9 mouse cellular contexts compared by ENCODE assay signal in the genomic region with DNA sequence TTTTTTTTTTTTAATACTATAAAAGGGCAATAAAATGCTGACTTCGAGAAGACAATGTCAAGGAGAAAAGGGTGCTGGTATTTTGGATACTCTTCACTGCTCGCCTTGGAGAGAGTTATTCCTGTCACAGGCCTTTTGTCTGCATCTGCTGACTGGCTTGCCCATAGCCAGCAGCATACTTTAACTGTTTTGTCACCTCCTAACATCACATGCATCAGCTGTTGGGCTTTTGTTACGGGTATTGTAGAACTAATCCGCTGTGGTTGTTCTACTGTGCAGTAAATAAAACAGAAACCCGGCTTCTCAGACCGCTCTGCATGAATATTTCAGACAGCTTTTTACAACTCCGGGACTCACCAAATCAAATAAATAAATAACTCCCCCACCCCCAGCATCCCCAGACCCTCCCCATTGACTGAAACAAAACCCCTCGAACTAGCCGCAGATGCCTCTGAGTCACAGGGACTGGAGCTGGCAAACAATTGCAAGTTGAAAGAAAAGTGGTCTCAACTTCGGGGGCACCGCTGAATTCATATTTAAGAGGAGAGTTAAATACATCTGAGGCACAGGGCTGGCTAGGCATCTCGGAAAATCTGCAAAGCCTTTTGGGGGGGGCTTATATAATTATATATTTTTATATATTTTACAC. TPM values are rescaled to one million over a fixed set of nuclear protein-coding genes. Genes with fewer than 3 reads are reported as not detected.
DNase-seq lines count a peak whose midpoint lies in the region; ATAC-seq and TF ChIP-seq lines count a peak whose summit lies in the region.
"Had no signal": no experiment of that assay in that cellular context is flagged by ENCODE, and none has a peak within 500 bp of the region (broad histone marks: within the 10 kb centered on the region; RNA-seq: fewer than 3 reads in every experiment).

No protein-coding gene starts in this region.

- H3K27ac ChIP-seq in lung, embryonic 14.5 days (ENCODE audit: low read depth) = no peak overlapping the region
- H3K27ac ChIP-seq in hindbrain, postnatal 0 days = no peak overlapping the region
- H3K27ac ChIP-seq: lung, embryonic 15.5 days had no signal

- 31% methylated on average over 12 of the region's 12 CpGs for WGBS in lung, embryonic 14.5 days
- 18% methylated on average over 12 of the region's 12 CpGs for WGBS in hindbrain, postnatal 0 days

- H3K36me3 ChIP-seq in lung, embryonic 14.5 days (ENCODE audit: insufficient read depth) = no peaks in the 10 kb centered on the region
- H3K36me3 ChIP-seq in hindbrain, postnatal 0 days (ENCODE audit: insufficient read depth, low read length) = no peaks in the 10 kb centered on the region
- H3K36me3 ChIP-seq: lung, embryonic 15.5 days had no signal

- no peak overlapping the region for H3K9ac ChIP-seq in lung, embryonic 14.5 days
- no peak overlapping the region for H3K9ac ChIP-seq in hindbrain, postnatal 0 days (replicated peaks; ENCODE audit: low read length)
- H3K9ac ChIP-seq: lung, embryonic 15.5 days had no signal

- H3K27me3 ChIP-seq in lung, embryonic 14.5 days (ENCODE audit: insufficient read depth, low read length) = no peaks in the 10 kb centered on the region
- no peaks in the 10 kb centered on the region for H3K27me3 ChIP-seq in hindbrain, postnatal 0 days (ENCODE audit: insufficient read depth, low read length)

- H3K4me3 ChIP-seq in lung, embryonic 14.5 days (ENCODE audit: low read depth, low read length) = no peak overlapping the region
- H3K4me3 ChIP-seq in hindbrain, postnatal 0 days (ENCODE audit: low read length) = no peak overlapping the region
- H3K4me3 ChIP-seq: lung, embryonic 15.5 days had no signal

- TF ChIP-seq CTCF in lung, embryonic 14.5 days (IDR thresholded peaks at IDR 0.05; ENCODE audit: low read depth) = no peak
- no peak for TF ChIP-seq CTCF in hindbrain, postnatal 0 days (IDR thresholded peaks at IDR 0.05; ENCODE audit: low read depth)

- no peak for ATAC-seq in lung, embryonic 14.5 days (ENCODE audit: insufficient read depth)
- 0 out of 2 replicates have a peak, but pooled peaks have one; percentile 24 for ATAC-seq in hindbrain, postnatal 0 days

- DNase-seq in lung, embryonic 14.5 days = peak; percentile 45
- no peak for DNase-seq in lung, postnatal 10 days
- peak; percentile 35 to 37 for DNase-seq in heart, adult 9 months (ENCODE audit: low spot score in 2 of 2)
- DNase-seq in hindbrain, postnatal 0 days (ENCODE audit: low spot score) = no peak
- peak; percentile 52 for DNase-seq in retina, embryonic 14.5 days (ENCODE audit: low spot score)
- no peak for DNase-seq in layer of hippocampus, adult 11-12 months (ENCODE audit: low spot score)
- DNase-seq in lung, postnatal 36 days = no peak
- no peak for DNase-seq in thymus, postnatal 36 days

- 0 out of 2 replicates have a peak, but pooled peaks cover 7% of the 10 kb centered on the region for H3K4me1 ChIP-seq in lung, embryonic 14.5 days (ENCODE audit: insufficient read depth)
- peaks cover 4% of the 10 kb centered on the region; the same call in 1 of the 2 replicates for H3K4me1 ChIP-seq in hindbrain, postnatal 0 days (ENCODE audit: insufficient read depth, low read length)

- H3K4me2 ChIP-seq in lung, embryonic 14.5 days = no peak overlapping the region
- H3K4me2 ChIP-seq in hindbrain, postnatal 0 days (ENCODE audit: low read depth, low read length) = peak overlapping the region; percentile 10; the same call in 1 of the 2 replicates
- H3K4me2 ChIP-seq: lung, embryonic 15.5 days had no signal

- no peaks in the 10 kb centered on the region for H3K9me3 ChIP-seq in lung, embryonic 14.5 days (ENCODE audit: low read depth, low read length)
- H3K9me3 ChIP-seq in hindbrain, postnatal 0 days (ENCODE audit: low read length) = no peaks in the 10 kb centered on the region
- H3K9me3 ChIP-seq: lung, embryonic 15.5 days had no signal

RNA-seq across cellular contexts. Expression of gene Prox1, which starts 41.7 kb away (rescaled TPM):
- 2.0 and 2.4 TPM in 2 replicates for polyA plus RNA-seq in lung, embryonic 14.5 days (2014; fragmentation: Nextera tagmentation; extraction: Ambion mirVana)
- 8.0 and 8.4 TPM in 2 replicates for total RNA-seq in hindbrain, postnatal 0 days (2014; rRNA removed)
- polyA plus RNA-seq in hindbrain, postnatal 0 days (2015; fragmentation: Nextera tagmentation; extraction: Ambion mirVana) = 3.8 and 3.9 TPM in 2 replicates

Comparison
In these comparisons a context has a peak if more than half of its experiments do, and no peak if none do; other contexts are left out.
1. DNase-seq: peak in lung, embryonic 14.5 days (single experiment), heart, adult 9 months (2 of 2) and retina, embryonic 14.5 days (single experiment); none in lung, postnatal 10 days (single experiment), hindbrain, postnatal 0 days (single experiment), layer of hippocampus, adult 11-12 months (single experiment), lung, postnatal 36 days (single experiment) and thymus, postnatal 36 days (0 of 2).